11 mouse cellular contexts compared by ENCODE assay signal in the genomic region with DNA sequence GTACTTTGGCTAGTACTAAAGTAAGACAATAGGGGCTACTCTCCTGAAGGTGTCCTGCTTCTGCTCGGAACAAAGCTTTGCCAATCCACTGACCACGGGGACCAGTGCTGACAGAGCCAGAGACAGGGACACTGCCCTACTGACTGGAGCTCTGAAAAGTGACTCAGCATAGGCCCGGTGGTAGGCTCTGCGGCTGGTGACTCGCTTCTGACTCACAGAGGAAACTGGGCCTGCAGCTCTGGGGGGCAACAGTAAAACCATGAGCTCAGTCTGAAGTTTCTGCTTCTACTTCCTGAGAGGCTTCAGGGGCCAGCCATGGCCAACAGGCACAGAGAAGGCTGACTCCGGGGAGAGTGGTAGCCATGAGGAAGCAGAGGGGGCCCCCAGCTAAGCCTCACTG. TPM values are rescaled to one million over a fixed set of nuclear protein-coding genes. Genes with fewer than 3 reads are reported as not detected.
A peak's percentile ranks its signal among the peaks of the same experiment; 100 is the strongest.
DNase-seq lines count a peak whose midpoint lies in the region; ATAC-seq and TF ChIP-seq lines count a peak whose summit lies in the region.
"Had no signal": no experiment of that assay in that cellular context is flagged by ENCODE, and none has a peak within 500 bp of the region (broad histone marks: within the 10 kb centered on the region; RNA-seq: fewer than 3 reads in every experiment).

No protein-coding gene starts in this region.

- CTCF ChIA-PET in Patski (lab: Charles Lee) = interaction anchor here (1.0 to 8.7 kb wide), 3 partner anchors 14 to 383 kb away, joined by 3 to 113 read pairs (median 4); partner anchors contain the start of gene Adam8

- POLR2A ChIA-PET in Patski (lab: Charles Lee) = no interaction called here

- peak; percentile 97 for ATAC-seq in Patski
- peak; percentile 51; the same call in 1 of the 2 replicates for ATAC-seq in stomach, postnatal 0 days (ENCODE audit: low FRiP score, low TSS enrichment)

- H3K9me3 ChIP-seq in stomach, postnatal 0 days (ENCODE audit: control insufficient read depth, low read length) = no peaks in the 10 kb centered on the region
- H3K9me3 ChIP-seq: neural tube, embryonic 12.5 days had no signal

- peak overlapping the region; percentile 58 for H3K27ac ChIP-seq in stomach, postnatal 0 days (replicated peaks)
- H3K27ac ChIP-seq: neural tube, embryonic 12.5 days had no signal

- peak; percentile 55 for DNase-seq in thymus, postnatal 0 days (ENCODE audit: low spot score)
- DNase-seq in thymus, adult 18-20 months = no peak
- no peak for DNase-seq in Patski (ENCODE audit: low read depth, low spot score)
- peak; percentile 20 for DNase-seq in liver
- no peak for DNase-seq in stomach, postnatal 0 days (ENCODE audit: low spot score)
- no peak for DNase-seq in cerebellum, postnatal 14 days
- no peak for DNase-seq in gastrocnemius, postnatal 4 days (ENCODE audit: low spot score in 2 of 2)
- DNase-seq: heart, postnatal 4 days; kidney, postnatal 25 days had no signal

- no peak for TF ChIP-seq EP300 in stomach, postnatal 0 days (optimal IDR thresholded peaks at IDR 0.05)

- H3K9ac ChIP-seq in stomach, postnatal 0 days (ENCODE audit: low read length) = no peak overlapping the region; the same call in 1 of the 2 replicates
- H3K9ac ChIP-seq: neural tube, embryonic 12.5 days had no signal

- no peak overlapping the region for H3K4me3 ChIP-seq in stomach, postnatal 0 days (ENCODE audit: low read depth, low read length)
- H3K4me3 ChIP-seq: neural tube, embryonic 12.5 days had no signal

- no peaks in the 10 kb centered on the region for H3K36me3 ChIP-seq in stomach, postnatal 0 days (ENCODE audit: control insufficient read depth, insufficient read depth, low read length)
- H3K36me3 ChIP-seq: neural tube, embryonic 12.5 days had no signal

- no peaks in the 10 kb centered on the region for H3K4me1 ChIP-seq in stomach, postnatal 0 days (replicated peaks; ENCODE audit: control insufficient read depth, insufficient read depth)
- H3K4me1 ChIP-seq: neural tube, embryonic 12.5 days had no signal

- 51% methylated on average over 6 of the region's 6 CpGs for WGBS in stomach, postnatal 0 days

- in situ Hi-C loops in Patski (cut with MboI; ENCODE audit: low pct_unique_long_range_greater_than_20kb) = no loop called here

- H3K27me3 ChIP-seq in Patski = no peaks in the 10 kb centered on the region
- H3K27me3 ChIP-seq in stomach, postnatal 0 days (ENCODE audit: control insufficient read depth, insufficient read depth, low read length) = no peaks in the 10 kb centered on the region
- H3K27me3 ChIP-seq: neural tube, embryonic 12.5 days had no signal

- TF ChIP-seq CTCF in Patski (IDR thresholded peaks at IDR 0.05) = no peak
- no peak for TF ChIP-seq CTCF in stomach, postnatal 0 days (IDR thresholded peaks at IDR 0.05; ENCODE audit: low read depth)

- no peak overlapping the region for H3K4me2 ChIP-seq in stomach, postnatal 0 days (replicated peaks; ENCODE audit: low read depth)
- H3K4me2 ChIP-seq: neural tube, embryonic 12.5 days had no signal

RNA-seq across cellular contexts. Expression of gene 6430531B16Rik, which starts 7.1 kb away (rescaled TPM):
- polyA plus RNA-seq in thymus, postnatal 0 days (2015; fragmentation: Nextera tagmentation; extraction: Ambion mirVana) = 0.71 and 0.90 TPM in 2 replicates
- 0.18 TPM for polyA plus RNA-seq in Patski (2021)
- polyA plus RNA-seq in stomach, postnatal 0 days (2015; fragmentation: Nextera tagmentation; extraction: Ambion mirVana) = 0.11 and 0.17 TPM in 2 replicates
- total RNA-seq in gastrocnemius, postnatal 4 days (2021) = not detected
- total RNA-seq: heart, postnatal 4 days; liver, adult 2 months had no signal

RNA-seq across cellular contexts. Expression of gene Adam8, which starts 20.9 kb away (rescaled TPM):
- polyA plus RNA-seq in thymus, postnatal 0 days (2015; fragmentation: Nextera tagmentation; extraction: Ambion mirVana) = 5.3 and 6.7 TPM in 2 replicates
- 1.4 TPM for polyA plus RNA-seq in Patski (2021)
- 0.85 and 1.1 TPM in 2 replicates for polyA plus RNA-seq in stomach, postnatal 0 days (2015; fragmentation: Nextera tagmentation; extraction: Ambion mirVana)
- total RNA-seq in gastrocnemius, postnatal 4 days (2021) = 1 to 10 TPM in 1 of 2 experiments, under 1 TPM in 1; 0.78 to 1.1 TPM

RNA-seq across cellular contexts. Expression of gene Utf1, which starts 27.8 kb away (rescaled TPM):
- polyA plus RNA-seq in thymus, postnatal 0 days (2015; fragmentation: Nextera tagmentation; extraction: Ambion mirVana) = 8.7 and 8.9 TPM in 2 replicates
- not detected for polyA plus RNA-seq in Patski (2021)
- polyA plus RNA-seq in stomach, postnatal 0 days (2015; fragmentation: Nextera tagmentation; extraction: Ambion mirVana) = 0.13 TPM in 1 of 2 replicates, not detected in the other
- not detected for total RNA-seq in gastrocnemius, postnatal 4 days (2021)
- total RNA-seq: heart, postnatal 4 days; liver, adult 2 months had no signal
- polyA plus RNA-seq: liver, adult 2 months; neural tube, embryonic 12.5 days had no signal

Comparison
In these comparisons a context has a peak if more than half of its experiments do, and no peak if none do; other contexts are left out.
1. DNase-seq: peak in thymus, postnatal 0 days (single experiment) and liver (single experiment); none in thymus, adult 18-20 months (0 of 2), Patski (single experiment), stomach, postnatal 0 days (single experiment), cerebellum, postnatal 14 days (0 of 2) and gastrocnemius, postnatal 4 days (0 of 2).